Mouse (Mus musculus): ENCODE results near the gene Thrb.

The Thrb gene

DNA sequence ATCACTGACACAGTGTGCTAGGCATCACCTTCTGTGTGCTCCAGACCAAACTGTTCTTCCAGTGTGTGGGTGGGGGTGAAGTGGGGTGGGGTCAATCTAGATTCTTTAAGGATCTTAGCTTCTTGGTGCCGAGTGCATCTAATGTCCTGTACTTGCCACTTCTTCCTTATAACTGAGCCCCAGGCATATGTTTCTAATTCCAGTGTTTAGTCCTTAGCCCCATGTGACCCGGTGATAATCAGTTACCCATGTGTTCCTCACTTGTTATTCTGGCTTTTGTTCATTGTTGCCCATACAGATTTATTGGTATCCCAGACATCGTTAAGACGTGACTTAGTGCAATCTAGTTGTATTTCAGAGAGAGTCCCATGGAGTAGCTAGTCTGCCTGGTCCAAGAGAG lies 121.9 kb downstream of the Thrb start:
- no peak for DNase-seq (ENCODE audit: low read depth, low spot score)

DNA sequence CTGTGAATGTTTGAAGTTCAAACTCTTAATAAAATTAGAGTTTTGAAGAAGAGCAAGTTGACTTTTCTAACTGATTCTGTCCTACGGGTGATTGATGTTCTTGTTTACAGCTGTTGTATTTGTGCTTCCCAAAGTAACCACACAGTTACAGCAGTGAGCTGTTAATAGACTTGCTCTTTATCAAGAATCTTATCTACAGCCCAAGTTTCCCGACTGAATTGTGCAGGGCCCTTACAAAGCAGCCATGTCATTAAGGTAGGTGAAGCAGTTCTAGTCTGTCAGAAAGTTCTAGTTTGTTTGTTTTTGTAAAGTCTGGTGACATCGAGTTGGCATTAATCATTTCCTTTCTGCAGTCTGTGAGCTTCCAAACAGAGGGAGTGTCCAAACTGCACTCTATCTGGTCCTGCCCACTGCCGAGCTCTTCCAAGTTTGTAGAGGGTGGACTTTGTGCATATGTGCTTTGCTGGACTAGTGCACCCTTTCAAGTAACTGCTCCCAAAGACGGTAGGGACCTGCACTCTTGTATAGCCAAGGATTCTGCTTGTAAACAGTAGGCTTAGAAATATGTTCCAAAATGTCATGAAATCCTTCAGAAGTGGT lies 124.2 kb downstream of the Thrb start:
- DNase-seq (ENCODE audit: low read depth, low spot score) = no peak

DNA sequence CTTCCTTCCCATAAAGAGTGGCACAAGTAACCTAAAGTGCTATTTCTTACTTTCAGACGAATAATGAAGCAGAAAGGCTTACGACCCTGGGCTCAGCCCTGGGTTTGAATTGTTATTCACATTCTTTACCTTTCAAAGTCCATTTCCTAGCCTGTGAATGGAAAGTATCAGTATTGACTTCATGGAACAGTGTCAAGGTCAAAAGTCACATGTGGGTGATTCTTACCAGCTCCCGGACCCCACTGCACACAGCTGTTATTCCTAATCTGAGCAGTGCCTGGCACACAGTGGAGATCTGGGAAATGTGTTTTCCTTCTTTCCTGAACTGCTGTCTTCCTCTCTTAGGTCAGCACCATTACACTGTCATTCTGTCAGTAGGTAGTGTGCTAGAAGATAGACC lies 125.3 kb downstream of the Thrb start:
- DNase-seq (ENCODE audit: low read depth, low spot score) = no peak

DNA sequence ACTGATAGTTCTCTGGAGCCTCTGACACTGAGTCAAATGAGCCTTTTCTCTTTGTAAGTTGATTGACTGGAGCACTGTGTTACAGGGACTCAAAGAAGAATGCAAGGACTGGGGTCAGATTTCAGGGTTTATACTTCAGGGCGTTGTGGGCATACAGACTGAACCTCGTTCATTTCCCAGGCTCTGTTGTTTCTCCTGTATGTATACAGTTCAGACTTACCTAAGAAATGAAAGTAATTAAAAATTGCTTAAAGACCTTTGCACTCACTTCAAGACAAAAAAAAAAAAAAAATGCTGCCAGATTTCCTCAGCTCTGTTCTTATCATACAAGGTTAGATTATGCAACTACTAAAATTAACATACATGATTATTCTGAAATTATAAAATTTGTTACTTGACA lies 126.2 kb downstream of the Thrb start:
- no peak for DNase-seq (ENCODE audit: low read depth, low spot score)

DNA sequence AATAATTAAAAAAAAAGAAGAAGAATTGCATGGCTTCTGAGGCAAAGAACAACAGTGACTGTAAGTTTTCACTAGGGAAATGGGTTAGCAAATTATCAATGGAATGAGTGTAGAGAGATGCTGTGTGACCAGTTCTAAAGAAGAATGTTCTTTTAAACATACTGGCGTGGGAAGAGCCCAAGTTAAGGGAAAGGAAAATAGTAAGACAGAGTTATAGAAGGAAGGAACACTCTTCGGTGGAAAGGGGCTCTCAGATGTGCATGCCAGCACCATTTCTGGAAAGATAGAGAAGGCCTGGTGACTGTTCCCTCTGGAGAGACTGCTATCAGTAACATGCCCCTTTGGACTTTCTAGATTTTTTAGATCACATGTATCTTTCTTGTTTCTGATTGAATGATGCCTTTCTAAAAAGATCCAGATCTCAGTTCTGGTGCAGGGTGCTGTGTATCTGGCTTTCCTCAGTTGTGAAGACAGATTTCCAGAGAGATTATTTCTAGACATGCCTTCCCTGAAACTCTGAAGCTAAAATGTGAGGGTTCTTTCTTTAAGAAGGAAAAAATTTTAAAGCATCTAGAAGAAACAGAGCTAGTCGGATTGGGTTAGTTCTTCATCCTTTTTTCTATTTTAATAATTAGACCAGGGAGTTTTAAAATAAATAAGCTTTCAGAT lies 144.0 kb downstream of the Thrb start:
- no peak for DNase-seq (ENCODE audit: low read depth, low spot score)

DNA sequence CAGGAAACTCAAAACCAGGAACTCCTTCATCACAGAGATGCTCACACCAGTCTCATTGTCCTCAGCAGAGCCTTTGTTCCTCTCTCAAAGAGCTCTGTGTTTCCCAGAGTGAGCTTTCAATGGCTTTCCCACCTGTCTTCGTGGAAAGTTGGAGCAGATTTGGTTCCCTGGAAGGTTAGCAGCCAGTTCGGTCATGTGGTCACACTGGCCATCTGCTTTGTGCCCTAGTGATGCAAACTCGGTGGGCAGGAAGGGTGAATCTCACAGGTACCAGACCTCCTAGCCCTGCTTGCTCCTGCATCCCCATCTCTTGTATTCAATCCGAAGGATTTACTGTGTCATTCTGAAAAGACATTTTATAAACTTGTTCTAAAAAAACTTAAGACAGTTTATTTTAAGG lies 151.0 kb downstream of the Thrb start:
- DNase-seq (ENCODE audit: low read depth, low spot score) = no peak

DNA sequence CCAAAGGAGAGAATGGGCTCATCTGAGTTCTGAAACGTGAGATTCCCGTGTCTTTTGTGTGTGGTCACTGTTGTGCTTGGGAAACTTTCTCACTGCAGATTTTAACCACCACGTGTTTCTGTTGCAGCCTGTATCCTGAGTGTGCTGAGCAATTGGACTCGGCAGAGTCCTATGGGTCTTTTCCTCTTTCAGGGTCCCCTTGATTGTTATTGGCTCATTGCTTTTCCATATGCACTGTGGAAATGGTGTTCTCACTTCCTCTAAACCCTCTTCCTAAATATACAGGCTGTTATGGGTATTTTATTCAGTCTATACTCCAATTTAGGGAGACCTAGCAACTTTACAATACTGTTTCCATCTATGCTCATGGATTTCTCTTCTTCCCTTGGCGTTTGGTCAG lies 152.4 kb downstream of the Thrb start:
- no peak for DNase-seq (ENCODE audit: low read depth, low spot score)

DNA sequence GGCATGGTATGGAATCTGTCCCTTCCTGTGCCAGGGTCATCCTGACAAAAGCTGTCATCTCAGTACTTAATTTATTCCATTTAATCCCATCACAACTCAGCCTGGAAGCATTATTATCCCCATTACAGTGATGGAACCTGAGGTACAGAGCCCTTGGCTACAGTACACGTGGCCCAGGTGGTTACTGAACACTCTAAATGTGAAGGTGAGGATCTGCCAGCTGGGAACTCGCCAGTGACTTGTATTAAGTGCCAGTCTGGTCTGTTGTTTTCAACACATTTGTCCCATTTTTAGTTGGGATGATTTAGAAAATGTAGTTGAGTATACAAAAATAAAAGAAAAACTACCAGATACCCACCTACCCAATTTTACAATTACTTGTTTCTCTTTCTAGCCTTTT lies 155.0 kb downstream of the Thrb start:
- DNase-seq (ENCODE audit: low read depth, low spot score) = no peak

DNA sequence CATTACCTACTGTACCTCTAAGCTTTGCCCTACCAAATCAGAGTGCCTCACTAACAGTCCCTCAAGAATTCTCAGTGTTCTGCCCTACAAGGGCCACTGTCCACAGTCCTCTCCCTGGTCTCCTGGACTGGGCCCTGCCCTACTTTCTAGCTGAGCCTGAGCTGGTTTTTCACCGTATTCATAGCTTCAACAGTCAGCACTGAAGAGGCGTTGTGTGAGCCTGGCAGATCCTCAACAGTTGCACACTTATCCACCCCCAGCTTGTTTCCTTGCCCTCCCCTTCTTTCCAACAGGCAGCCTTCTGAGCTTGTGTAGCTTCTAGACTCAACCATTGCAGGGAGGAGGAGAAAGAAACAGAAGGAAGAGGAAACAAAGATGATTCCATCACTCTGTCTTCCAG lies 158.0 kb downstream of the Thrb start:
- no peak for DNase-seq (ENCODE audit: low read depth, low spot score)

DNA sequence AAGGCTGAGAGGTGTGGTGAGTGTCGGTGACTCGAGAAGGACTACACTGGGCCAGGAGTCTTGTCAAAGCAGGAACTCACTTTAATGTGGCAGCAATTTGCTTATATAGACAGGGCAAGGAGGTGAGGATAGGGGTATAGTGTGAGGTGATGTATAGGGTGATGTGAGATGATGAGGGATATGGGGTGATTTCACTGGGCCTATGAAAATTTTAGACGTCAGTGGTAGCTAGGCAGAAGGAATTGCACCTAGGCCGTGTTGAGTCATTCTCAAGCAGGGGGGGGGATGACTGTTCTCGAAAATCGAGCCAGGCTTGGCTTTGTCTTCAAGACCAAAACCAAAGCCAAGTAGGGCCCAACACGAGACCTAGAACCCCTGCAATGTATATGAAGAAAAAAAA lies 162.7 kb downstream of the Thrb start:
- no peak for DNase-seq (ENCODE audit: low read depth, low spot score)

DNA sequence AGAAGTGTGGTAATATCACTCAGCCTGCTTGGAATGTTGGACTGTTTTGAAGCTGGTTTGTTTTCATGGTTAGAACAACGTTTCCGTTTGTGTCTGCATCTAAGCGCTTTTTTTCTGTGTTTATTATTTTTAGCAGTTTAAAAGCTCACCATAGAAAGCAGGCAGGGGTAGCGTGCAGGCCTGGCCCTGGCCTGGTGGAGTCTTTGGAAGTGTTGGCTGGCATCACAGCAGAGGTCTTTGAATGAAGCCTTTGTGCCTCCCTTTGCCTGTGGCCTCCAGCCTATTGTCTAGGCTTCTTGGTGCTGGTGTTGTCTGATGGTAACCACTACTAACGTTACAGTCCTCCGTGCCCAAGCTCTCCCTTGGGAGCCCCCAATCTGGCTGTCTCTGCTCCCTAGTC lies 167.3 kb downstream of the Thrb start:
- no peak for DNase-seq (ENCODE audit: low read depth, low spot score)

DNA sequence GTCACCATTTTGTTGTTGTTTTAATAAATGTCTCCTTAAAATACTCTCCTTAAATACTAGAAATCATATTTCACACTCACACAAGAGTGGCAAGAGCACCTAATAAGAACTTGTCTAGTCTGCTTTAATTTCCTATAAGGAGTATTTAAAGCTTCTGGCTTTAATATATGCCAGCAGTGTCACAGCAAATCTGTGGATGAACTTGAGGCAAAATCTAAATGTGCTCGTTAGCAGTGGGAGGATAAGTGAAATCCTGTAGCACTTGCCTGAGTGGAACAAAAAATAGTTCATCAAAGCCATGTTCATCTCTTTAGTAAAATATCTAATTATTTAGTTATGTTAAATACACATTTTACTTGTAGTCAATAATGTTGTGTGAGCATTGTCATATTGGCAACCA lies 175.7 kb downstream of the Thrb start:
- DNase-seq (ENCODE audit: low read depth, low spot score) = no peak

DNA sequence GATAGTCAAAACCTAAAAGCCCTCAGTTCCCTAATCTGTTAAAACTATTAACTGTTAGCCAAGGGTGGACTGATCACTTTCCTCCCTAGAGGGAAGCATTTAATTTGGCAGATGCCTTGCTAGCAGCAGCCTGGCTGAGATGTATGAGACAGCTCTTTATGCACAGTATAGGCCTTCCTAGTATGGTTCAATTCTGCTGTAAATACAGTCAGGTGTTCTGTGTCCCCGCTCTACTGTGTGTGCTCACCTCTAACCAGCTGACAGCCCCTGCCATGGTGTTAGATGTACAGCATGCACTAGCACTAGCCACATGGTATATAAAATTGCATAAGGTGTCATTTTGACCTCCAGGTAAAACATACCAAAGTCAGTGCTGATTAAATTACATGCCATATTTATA lies 176.7 kb downstream of the Thrb start:
- DNase-seq (ENCODE audit: low read depth, low spot score) = no peak

DNA sequence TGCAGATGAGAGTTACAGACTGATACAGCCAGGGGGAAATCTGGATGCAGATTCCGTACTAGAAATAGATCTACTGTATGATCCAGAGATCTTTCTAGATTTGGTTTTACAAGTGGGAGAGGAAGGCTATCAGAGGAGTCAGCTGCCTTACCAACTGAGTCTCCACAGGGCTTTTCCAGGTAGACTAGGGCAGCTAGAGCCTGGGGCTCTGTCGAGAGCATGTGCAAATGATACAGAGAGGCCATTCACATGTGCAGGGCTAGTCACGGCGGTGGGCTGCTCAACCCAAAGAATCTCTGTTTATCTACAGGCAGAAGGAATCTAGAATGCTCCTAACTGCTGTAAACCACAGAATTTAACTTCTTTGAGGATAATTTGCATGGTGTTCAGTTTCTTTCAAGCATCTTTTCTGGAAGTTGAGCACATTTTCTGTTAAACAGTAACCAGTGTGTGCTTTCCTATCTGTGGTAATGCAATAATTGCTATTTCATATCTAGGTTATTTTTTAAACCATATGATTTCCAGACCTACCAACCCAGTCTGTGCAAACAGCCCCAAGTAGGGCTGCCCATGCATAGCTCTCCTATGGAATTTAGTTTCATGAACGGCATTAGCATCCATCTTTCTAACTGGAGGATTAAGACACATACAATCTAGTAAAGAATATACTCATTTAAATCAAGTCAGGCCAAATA lies 185.1 kb downstream of the Thrb start:
- no peak for DNase-seq (ENCODE audit: low read depth, low spot score)

DNA sequence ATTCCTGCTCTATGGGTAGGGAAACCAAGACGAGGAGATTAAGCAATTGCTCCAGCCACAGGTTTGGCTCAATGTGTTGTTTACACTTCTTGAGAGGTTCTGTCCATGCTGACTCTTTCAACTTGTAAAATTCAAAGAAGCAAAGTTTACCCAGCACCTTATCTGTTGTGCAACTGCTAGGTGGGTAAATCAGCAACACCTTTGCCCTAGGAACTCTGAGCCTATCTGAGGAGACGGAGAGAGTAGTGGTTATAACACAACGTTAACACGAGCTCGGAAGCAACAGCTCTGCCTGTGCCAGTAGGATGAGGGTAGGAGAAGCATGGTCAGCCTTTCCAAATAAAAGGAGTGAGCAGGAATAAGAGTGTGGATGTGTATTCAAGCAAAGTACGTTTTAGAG lies 185.8 kb downstream of the Thrb start:
- DNase-seq (ENCODE audit: low read depth, low spot score) = no peak

DNA sequence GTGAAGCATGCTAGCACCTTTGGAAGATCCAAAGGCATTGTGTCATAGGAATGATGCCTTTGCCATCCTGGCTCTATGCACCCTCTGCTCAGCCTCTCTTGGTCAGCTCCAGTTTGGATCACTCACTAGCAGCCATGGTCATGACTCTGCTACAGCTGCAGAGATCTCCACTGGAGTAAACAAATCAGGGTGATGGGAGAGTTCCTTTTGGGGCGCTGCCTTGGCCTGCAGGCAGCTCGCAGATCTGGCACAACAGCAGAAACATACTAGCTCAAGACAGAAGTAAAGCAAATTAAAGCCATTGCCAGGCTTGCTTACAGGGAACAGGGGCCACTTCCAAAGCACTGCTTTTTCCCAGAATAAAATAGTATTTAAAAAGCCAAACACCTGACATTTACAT lies 186.6 kb downstream of the Thrb start:
- no peak for DNase-seq (ENCODE audit: low read depth, low spot score)

DNA sequence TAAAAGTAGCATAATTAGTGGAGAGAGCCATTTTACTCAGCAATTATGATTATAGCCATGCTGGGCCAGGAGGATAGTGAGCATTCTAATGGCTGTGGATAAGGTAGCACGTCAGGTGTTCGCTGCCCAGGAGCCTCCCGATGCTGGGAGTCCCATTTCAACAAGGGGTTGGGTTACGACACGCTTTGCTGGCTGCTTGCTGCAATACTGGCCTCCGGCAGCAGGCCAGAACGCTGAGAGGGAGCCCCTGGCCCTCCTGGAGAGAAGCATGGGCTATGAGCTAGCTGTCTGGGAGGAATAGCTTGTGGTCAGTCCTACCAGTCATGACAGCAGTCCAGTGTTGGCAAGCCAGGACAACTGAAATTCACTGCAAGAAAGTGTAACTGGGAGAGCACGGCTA lies 187.2 kb downstream of the Thrb start:
- DNase-seq (ENCODE audit: low read depth, low spot score) = no peak

DNA sequence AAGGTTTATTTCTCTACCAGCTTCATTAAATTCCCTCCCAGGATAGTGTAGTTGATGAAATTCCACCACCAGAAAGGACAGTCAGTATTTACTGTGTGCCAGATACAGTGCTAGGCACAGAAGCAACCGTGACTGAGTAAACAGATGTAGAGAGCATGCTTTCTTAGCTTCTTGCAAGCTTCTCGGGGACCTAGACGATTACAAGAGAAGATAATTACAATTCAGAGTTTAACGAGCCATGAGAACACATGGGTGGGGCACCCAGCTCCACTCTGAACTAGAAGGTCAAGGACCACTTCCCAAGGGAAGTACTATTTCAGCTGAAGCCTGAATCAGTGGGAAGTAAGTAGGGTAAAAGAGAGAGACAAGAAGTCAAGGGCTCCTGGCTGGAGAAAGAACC lies 190.3 kb downstream of the Thrb start:
- no peak for DNase-seq (ENCODE audit: low read depth, low spot score)

DNA sequence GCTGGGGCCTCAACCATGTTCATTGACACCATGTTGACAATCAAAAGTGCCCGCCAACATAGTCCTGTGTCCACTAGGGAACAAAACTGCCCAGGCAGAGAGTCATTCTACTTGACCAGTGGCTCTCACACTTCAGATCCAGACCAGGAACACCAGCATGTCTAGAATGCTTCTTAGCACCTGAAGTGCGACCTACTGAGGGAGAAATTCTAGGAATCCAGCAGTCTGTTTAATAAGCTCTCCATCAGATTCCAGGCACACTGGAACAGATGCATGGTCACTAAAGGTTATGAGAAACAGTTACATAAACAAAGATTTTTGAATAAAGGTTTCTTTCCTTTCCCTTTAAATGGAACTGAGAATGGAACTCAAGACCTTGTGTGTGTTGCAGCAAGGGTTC lies 192.2 kb downstream of the Thrb start:
- DNase-seq (ENCODE audit: low read depth, low spot score) = no peak

DNA sequence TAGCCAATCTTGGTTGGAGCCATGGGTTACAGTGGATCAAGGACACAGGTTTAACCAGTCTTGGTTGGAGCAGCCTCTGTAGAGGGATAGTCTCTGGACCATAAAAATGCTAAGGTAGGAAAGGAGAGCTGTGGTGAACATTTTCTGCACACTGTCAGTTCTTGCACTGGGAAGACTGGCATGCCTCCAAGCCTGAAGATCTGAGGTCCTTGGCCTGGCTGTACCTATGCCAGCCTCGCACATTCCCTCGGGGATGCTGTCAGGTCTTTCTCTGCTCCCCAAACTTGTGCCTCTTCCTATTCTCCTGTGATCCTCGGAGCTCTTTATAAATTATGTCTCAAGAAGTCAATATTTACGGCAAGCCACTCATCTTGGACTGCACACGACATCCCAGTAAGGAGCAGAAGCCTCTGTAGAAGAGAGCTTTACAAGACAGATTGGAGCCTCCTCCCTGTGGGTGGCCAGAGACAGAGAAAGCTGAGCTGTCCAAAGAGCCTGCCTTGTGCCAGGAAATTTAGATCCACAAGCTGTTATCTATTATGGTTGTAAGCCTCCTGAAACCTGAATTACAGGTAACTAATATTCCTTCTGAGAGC lies 199.8 kb downstream of the Thrb start:
- no peak for DNase-seq (ENCODE audit: low read depth, low spot score)

DNA sequence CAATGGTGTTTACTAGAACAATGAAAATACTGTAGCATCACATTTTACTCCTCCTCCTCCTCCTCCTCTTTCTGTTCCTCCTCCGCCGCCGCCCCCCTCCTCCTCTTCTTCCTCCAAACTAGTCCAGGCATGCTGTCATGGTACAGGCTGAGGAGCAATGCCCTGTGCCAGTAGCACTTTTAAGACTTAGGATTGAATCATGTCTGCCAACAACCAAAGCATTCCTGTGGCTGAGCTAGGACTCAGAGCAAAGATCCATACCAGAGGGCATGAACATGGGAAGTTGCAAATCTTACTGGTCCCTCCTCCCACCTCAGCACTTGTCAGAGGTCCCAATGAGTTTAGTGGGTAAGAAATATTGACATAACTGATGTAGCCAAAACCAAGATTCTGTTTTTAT lies 202.6 kb downstream of the Thrb start:
- no peak for DNase-seq (ENCODE audit: low read depth, low spot score)

DNA sequence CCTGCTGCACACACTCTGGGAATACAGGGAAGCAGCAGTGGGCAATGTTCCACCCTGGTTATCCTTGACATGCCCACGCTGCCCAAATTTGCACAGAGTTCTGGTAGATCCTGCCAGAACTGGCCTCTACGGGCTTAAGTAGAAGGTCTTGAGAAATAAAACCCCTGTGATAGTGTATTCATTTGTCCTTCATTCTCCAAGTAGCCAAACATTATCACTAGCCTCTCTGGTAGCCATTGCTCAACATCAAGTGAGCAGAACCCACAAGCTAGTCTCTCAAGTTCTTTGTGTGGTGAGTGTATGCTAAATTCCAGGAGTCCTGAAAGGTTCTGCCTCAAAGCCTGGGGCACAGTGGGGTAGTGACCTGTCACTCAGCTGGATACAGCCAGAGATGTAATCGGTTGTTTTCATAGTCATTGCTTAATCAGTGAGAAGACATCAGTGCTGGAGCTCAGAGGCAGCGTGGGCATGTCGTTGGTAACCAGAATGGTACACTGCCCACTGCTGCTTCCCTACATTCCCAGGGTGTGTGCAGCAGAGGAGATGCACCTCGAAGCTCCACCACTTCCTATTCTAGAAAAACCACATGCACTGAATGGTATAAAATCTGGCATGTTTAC lies 203.8 kb downstream of the Thrb start:
- DNase-seq (ENCODE audit: low read depth, low spot score) = no peak

DNA sequence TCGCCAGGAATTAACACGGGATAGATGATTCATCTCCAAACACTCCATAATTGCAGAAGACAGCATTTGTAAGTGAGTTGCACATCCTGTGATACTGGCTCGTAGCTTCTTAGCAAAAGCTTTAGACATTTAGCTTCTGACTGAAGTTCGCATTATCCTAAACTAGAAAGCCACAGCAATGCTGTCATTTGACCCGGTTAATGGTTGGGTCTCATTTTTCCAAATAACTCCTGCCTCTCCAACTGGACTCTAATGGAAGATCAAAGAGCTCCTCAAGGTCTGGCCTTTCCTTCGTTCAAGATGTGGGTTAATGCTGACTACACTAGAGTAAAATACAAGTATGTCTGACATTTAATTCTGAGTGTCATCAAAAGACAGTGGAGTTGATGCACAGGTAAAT lies 208.3 kb downstream of the Thrb start:
- DNase-seq (ENCODE audit: low read depth, low spot score) = no peak

All from A20 (cell line).